Mouse (Mus musculus) heart, embryonic 14.5 days (tissue): ENCODE data around the gene Bpifc. TPM values are rescaled to one million over a fixed set of nuclear protein-coding genes. Genes with fewer than 3 reads are reported as not detected.

Experiments
- ATAC-seq: fragments of 200-750 bp; cut with Nextera tagmentation; 2 replicates; pipeline ENCODE4 v1.8.0; 2017; ENCODE audit warnings: low read depth, moderate TSS enrichment; ENCODE audit not compliant: insufficient number of reproducible peaks, insufficient read depth, low FRiP score
- H3K27ac ChIP-seq, 2 experiments: fragments of 200-500 bp in 1 of 2; fragments of 300-500 bp in 1 of 2; sonication (generic) in 1 of 2; replicated peaks in 1 of 2; 2 replicates each; pipeline ENCODE4 v1.5.1; 2012 to 2014; ENCODE audit warnings: low read depth in 2 of 2, low read length in 2 of 2, control low read depth in 1 of 2, mild to moderate bottlenecking in 1 of 2, mixed read lengths in 1 of 2; ENCODE audit not compliant: control insufficient read depth in 1 of 2, insufficient read depth in 1 of 2
- H3K27me3 ChIP-seq: fragments of 300-500 bp; sonication (generic); 2 replicates; pipeline ENCODE4 v1.6.1; 2014; ENCODE audit warnings: mild to moderate bottlenecking, low read length, control low read depth; ENCODE audit not compliant: control insufficient read depth, insufficient read depth
- H3K36me3 ChIP-seq: fragments of 300-500 bp; sonication (generic); 2 replicates; pipeline ENCODE4 v1.6.1; 2014; ENCODE audit warnings: mild to moderate bottlenecking, control low read depth, low read length, mixed read lengths; ENCODE audit not compliant: control insufficient read depth, insufficient read depth
- H3K4me1 ChIP-seq, 2 experiments: fragments of 200-500 bp in 1 of 2; fragments of 300-500 bp in 1 of 2; sonication (generic) in 1 of 2; 2 replicates each; pipeline ENCODE4 v1.6.1; 2012 to 2014; ENCODE audit warnings: low read length in 2 of 2, control low read depth in 1 of 2, mixed read lengths in 1 of 2; ENCODE audit not compliant: control insufficient read depth in 2 of 2, insufficient read depth in 2 of 2
- H3K4me2 ChIP-seq: fragments of 300-500 bp; sonication (generic); 2 replicates; pipeline ENCODE4 v1.6.1; 2014; ENCODE audit warnings: mild to moderate bottlenecking, low read length
- H3K4me3 ChIP-seq, 2 experiments: fragments of 200-500 bp in 1 of 2; fragments of 300-500 bp in 1 of 2; sonication (generic) in 1 of 2; 2 replicates each; pipeline ENCODE4 v1.5.1; 2012 to 2014; ENCODE audit warnings: low read length in 2 of 2, mild to moderate bottlenecking in 2 of 2, control low read depth in 1 of 2, low read depth in 1 of 2, moderate library complexity in 1 of 2; ENCODE audit not compliant: control insufficient read depth in 1 of 2, insufficient read depth in 1 of 2
- H3K9ac ChIP-seq: fragments of 300-500 bp; sonication (generic); 2 replicates; pipeline ENCODE4 v1.6.1; 2014; ENCODE audit warnings: mild to moderate bottlenecking, low read length
- H3K9me3 ChIP-seq: fragments of 300-500 bp; sonication (generic); 2 replicates; pipeline ENCODE4 v1.6.1; 2016; ENCODE audit warnings: low read length, control low read depth; ENCODE audit not compliant: control insufficient read depth
- WGBS: fragments of 180-500 bp; shearing (Covaris S2); extraction: QIAGEN DNeasy Blood & Tissue Kit; methylation state at CpG from one replicate; pipeline ENCODE4 v1.1.7; 2014; 5-methylcytosine and 5-hydroxymethylcytosine counted together
- polyA plus RNA-seq: library from polyadenylated mRNA; unstranded; fragments of >200 nt; fragmentation: Nextera tagmentation; extraction: Ambion mirVana; gene quantifications from 2 replicates; pipeline ENCODE4 v1.2.1, GENCODE M21; 2014

Bpifc gene
- polyA plus RNA-seq, 1 experiment from 2014 or later = not detected

DNA sequence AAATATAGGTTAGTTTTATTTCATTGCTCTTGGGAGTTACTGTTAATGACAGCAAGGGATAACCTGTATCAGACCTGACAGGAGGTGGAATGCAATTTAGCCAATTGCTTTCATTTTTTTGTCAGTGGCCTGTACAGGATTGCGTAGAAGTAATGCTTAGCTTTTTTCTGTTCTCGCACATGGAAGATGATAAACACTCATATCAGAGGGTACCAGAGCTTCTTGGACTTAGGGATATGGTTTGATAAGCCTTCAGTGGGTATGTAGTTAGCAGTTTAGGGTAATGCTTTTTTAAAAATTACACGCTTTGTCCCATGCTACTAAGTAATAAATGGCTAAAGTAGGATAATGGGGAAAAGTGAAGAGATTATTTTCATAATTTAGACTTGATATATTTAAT is 14.7 kb upstream of the Bpifc start:
- no peak overlapping the region for H3K4me3 ChIP-seq
- ATAC-seq = no peak
- WGBS = 90% methylated on average over 3 of the region's 3 CpGs
- no peak overlapping the region for H3K9ac ChIP-seq
- H3K9me3 ChIP-seq = no peaks in the 10 kb centered on the region
- H3K27me3 ChIP-seq = no peaks in the 10 kb centered on the region
- no peak overlapping the region for H3K4me2 ChIP-seq
- peaks cover 0 to 3% of the 10 kb centered on the region in 2 experiments; a peak in 1 of 4 replicates for H3K4me1 ChIP-seq
- peaks cover 13% of the 10 kb centered on the region for H3K36me3 ChIP-seq
- no peak overlapping the region for H3K27ac ChIP-seq

DNA sequence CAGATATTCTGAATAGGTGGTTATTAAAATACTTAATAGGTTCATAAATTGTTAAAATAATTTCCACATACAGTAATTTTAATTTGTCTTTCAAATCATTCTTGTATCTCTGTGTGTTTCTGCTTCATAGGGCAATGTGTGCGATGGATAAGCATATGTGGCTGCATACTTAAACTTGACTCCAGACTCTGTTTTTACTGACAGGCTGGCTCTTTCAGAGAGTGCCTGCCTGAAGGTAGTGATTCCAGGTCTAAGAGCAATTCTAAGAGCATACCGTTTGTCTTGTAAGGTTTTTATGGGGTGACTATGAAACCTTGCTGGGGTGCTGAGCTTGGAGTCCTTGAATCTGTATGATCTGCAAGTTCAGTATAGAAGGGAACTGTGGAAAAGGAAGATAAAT is 14.2 kb upstream of the Bpifc start:
- Histone ChIP-seq H3K27me3 (no peaks in the 10 kb centered on the region), H3K9ac (no peak overlapping the region), H3K36me3 (peaks cover 9% of the 10 kb centered on the region), H3K4me3 (no peak overlapping the region), H3K4me2 (no peak overlapping the region), H3K27ac (no peak overlapping the region), H3K9me3 (no peaks in the 10 kb centered on the region), H3K4me1 (peaks cover 0 to 3% of the 10 kb centered on the region in 2 experiments; a peak in 1 of 4 replicates)
- ATAC-seq = no peak
- WGBS = 84% methylated on average over 2 of the region's 2 CpGs

DNA sequence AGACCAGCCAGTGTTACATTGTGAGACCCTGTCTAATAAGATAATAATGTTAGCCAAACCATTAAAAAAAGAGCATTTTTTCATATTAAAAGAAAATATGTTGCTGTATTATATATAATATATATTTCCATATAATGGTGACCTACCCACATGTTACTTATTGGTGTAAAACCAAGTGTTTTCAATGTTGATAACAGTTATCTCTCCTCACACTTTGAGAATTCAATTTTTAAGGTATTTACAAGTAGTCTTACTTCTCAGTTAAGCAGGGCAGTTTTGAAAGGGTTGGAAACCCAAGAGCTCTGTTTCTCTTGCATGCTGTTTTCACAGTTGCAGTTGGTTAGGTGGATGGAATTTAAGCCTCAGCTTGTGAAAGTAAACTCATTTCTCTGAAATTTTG is 11.5 kb upstream of the Bpifc start:
- Histone ChIP-seq H3K36me3 (peaks cover 3% of the 10 kb centered on the region), H3K9me3 (no peaks in the 10 kb centered on the region), H3K4me3 (peak overlapping the region in 1 of 2 experiments; percentile 97; a peak in 1 of 4 replicates), H3K9ac (0 out of 2 replicates have a peak overlapping the region, but pooled peaks have one; percentile 93), H3K27me3 (no peaks in the 10 kb centered on the region), H3K4me1 (peaks cover 0 to 3% of the 10 kb centered on the region in 2 experiments; a peak in 1 of 4 replicates), H3K27ac (no peak overlapping the region), H3K4me2 (peak overlapping the region; percentile 81)
- no peak for ATAC-seq

DNA sequence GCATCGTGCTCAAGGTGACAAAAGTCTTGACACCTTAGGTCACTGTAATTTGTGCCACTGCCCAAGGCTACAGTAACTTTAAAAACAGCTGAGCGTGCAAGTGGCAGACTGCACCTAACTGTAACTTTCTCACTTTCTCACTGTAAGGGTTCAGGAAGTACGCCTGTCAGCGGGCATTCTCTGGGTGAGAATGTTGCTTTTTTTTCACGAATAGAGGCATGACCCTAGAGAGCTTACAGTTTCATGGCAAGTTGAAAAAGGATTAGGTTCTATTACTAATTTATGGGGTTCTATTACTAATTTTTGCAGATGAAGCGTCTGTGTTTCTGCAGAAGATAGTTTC is 10.8 kb upstream of the Bpifc start:
- 4% methylated on average over 6 of the region's 6 CpGs for WGBS

DNA sequence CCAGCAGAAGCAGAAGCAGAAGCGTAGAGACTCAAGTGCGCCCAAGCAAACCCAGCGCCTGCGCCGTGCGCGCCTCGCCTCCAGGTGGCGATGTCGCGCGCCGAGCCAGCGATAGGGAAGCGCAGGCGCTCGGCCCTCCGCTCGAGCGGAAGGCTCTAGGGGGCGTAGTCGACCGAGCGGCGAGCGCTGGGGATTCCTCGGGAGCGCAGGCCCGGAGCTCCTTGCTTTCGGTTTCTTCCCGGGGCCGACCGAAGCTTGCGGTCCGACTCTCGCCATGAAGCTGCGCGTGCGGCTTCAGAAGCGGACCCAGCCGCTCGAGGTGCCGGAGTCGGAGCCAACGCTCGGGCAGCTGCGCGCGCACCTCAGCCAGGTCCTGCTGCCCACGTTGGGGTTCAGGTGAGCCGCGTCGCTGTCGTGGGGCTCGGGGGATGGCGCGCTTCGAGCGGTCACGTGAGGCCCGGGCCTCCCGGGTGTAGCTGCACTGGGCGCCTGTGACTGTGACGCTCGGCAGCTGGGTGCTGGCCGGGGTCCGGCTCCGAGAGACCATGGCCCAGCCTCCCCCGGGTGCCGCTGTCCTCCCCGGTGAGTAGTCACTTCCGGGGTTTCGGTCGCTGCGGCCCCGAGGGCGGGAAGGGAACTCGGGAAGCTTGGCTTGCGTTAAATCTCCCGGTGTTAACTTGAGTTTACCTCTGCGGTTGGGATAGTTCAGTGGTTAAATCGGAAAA is 10.2 kb upstream of the Bpifc start, which contains the start of gene Fbxo7:
Gene Fbxo7 (plus strand): TSS at position 224 of the 725 bp plus-strand sequence.
- under 1% methylated on average over 82 of the region's 82 CpGs for WGBS
- peak within 1 kb of the TSS; percentile 79 to 97 for H3K4me3 ChIP-seq
- peak within 1 kb of the TSS; percentile 84 to 92 for H3K27ac ChIP-seq
- H3K9me3 ChIP-seq = no peaks in the 10 kb centered on the region
- peak within 1 kb of the TSS; percentile 81 for H3K4me2 ChIP-seq
- ATAC-seq = peak; percentile 90
- H3K27me3 ChIP-seq = no peaks in the 10 kb centered on the region
- peak within 1 kb of the TSS; percentile 93 for H3K9ac ChIP-seq
- H3K4me1 ChIP-seq = peaks cover 0 to 3% of the 10 kb centered on the region in 2 experiments; a peak in 1 of 4 replicates
- H3K36me3 ChIP-seq = peaks cover 3% of the 10 kb centered on the region

More for the DNA sequence above, 10.8 kb upstream of the Bpifc start:
- no peaks in the 10 kb centered on the region for H3K27me3 ChIP-seq
- peak overlapping the region; percentile 81 for H3K4me2 ChIP-seq
- H3K9ac ChIP-seq = peak overlapping the region; percentile 93
- peaks cover 3% of the 10 kb centered on the region for H3K36me3 ChIP-seq
- no peaks in the 10 kb centered on the region for H3K9me3 ChIP-seq
- H3K4me1 ChIP-seq = peaks cover 0 to 3% of the 10 kb centered on the region in 2 experiments; a peak in 1 of 4 replicates
- peak overlapping the region; percentile 79 to 97 for H3K4me3 ChIP-seq
- ATAC-seq = no peak
- H3K27ac ChIP-seq = peak overlapping the region; percentile 84 to 92; a peak in 3 of 4 replicates

DNA sequence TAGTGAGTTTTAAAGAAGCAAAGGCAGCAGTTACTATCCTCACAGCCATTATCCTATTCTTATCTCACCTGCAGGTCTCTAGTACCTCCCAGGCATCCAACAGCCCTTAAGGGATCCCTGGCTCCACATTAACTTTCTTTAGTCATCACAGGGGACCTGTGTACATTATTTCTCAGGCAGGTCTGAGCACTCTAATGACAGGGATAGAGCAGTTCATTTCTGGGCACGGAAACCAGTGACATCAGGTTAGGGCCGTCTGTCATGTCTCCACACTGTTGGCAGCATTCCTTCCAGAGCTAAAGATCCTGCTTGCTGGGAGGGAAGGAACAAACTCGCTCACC is 9.7 kb upstream of the Bpifc start:
- Histone ChIP-seq H3K36me3 (peaks cover 3% of the 10 kb centered on the region), H3K9ac (peak overlapping the region; percentile 49; the same call in 1 of the 2 replicates), H3K27ac (no peak overlapping the region), H3K9me3 (no peaks in the 10 kb centered on the region), H3K27me3 (no peaks in the 10 kb centered on the region), H3K4me3 (peak overlapping the region in 1 of 2 experiments; percentile 97; a peak in 2 of 4 replicates), H3K4me2 (peak overlapping the region; percentile 53), H3K4me1 (peaks cover 0 to 3% of the 10 kb centered on the region in 2 experiments; a peak in 1 of 4 replicates)
- 0% methylated on average over 3 of the region's 3 CpGs for WGBS
- peak; percentile 10 for ATAC-seq

DNA sequence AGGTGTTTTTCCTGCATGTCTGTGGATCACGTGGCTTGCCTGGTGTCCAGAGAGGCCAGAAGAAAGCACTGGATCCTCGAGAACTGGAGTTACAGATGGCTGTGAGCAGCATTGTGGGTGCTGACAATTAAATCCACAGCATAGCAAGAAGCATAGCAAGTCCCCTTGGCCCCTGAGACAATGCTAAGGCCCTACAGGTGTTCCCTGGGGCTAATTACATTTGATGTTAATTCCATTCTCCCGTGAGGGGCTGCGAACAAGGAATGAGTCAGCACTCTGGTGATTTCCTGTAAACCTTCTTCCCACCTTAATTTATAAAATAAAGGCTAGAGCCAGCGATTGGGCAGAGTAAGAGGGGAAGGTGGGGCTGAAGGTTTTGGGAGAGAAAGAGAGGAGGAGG is 7.1 kb upstream of the Bpifc start:
- Histone ChIP-seq H3K36me3 (no peaks in the 10 kb centered on the region), H3K4me1 (peaks cover 0 to 3% of the 10 kb centered on the region in 2 experiments; a peak in 1 of 4 replicates), H3K9me3 (no peaks in the 10 kb centered on the region), H3K27ac (no peak overlapping the region), H3K27me3 (no peaks in the 10 kb centered on the region), H3K9ac (no peak overlapping the region), H3K4me2 (no peak overlapping the region), H3K4me3 (no peak overlapping the region)
- no peak for ATAC-seq
- WGBS = 34% methylated on average over 5 of the region's 5 CpGs
